Mouse (Mus musculus) v-Abl transformed pro-B cells (cell line): Measurements from ENCODE around the gene Itgb6.

Source experiments
- in situ Hi-C, 2 experiments: fragments of 400-800 bp; cut with MboI; formaldehyde crosslinking; loops; one replicate each; pipeline ENCODE4 v1.15.1; 2025; ENCODE audit not compliant: unreplicated experiment in 2 of 2

The Itgb6 gene

GRCm38 (mm10) chr2:60714971-60715502 lies 7.4 kb downstream of the Itgb6 start:
- in situ Hi-C loops: loop anchor here in 1 of 2 experiments (5.0 to 25.0 kb wide), 3 partner anchors 737 to 1947 kb away; partner anchors contain the start of gene Gca

GRCm38 (mm10) chr2:60714475-60714874 lies 8.0 kb downstream of the Itgb6 start:
- in situ Hi-C loops: loop anchor here in 1 of 2 experiments (5.0 to 25.0 kb wide), 3 partner anchors 738 to 1948 kb away; partner anchors contain the start of gene Gca

- in situ Hi-C loops: loop anchor here in 1 of 2 experiments (5.0 to 25.0 kb wide), 3 partner anchors 738 to 1948 kb away; partner anchors contain the start of gene Gca
Measured at GRCm38 (mm10) chr2:60713857-60714256, 8.6 kb downstream of the Itgb6 start.

GRCm38 (mm10) chr2:60712891-60713290 lies 9.6 kb downstream of the Itgb6 start:
- in situ Hi-C loops: loop anchor here in 1 of 2 experiments (5.0 to 25.0 kb wide), 3 partner anchors 739 to 1949 kb away; partner anchors contain the start of gene Gca

- in situ Hi-C loops: loop anchor here in 1 of 2 experiments (5.0 to 25.0 kb wide), 3 partner anchors 740 to 1950 kb away; partner anchors contain the start of gene Gca
Measured at GRCm38 (mm10) chr2:60712483-60712882, 10.0 kb downstream of the Itgb6 start.

GRCm38 (mm10) chr2:60711098-60711880 lies 11.2 kb downstream of the Itgb6 start:
- in situ Hi-C loops: loop anchor here in 1 of 2 experiments (5.0 to 25.0 kb wide), 3 partner anchors 741 to 1951 kb away; partner anchors contain the start of gene Gca

GRCm38 (mm10) chr2:60710317-60710716 lies 12.1 kb downstream of the Itgb6 start:
- in situ Hi-C loops: loop anchor here in 1 of 2 experiments (5.0 to 25.0 kb wide), 3 partner anchors 742 to 1952 kb away; partner anchors contain the start of gene Gca

GRCm38 (mm10) chr2:60708671-60709070 lies 13.8 kb downstream of the Itgb6 start:
- in situ Hi-C loops: loop anchor here in 1 of 2 experiments (25.0 kb wide), 2 partner anchors 1196 to 1954 kb away; partner anchors contain the start of gene Gca

- in situ Hi-C loops: loop anchor here in 1 of 2 experiments (25.0 kb wide), 2 partner anchors 1195 to 1955 kb away; partner anchors contain the start of gene Gca
Measured at GRCm38 (mm10) chr2:60706866-60707265, 15.6 kb downstream of the Itgb6 start.

- in situ Hi-C loops: loop anchor here in 1 of 2 experiments (25.0 kb wide), 2 partner anchors 1193 to 1957 kb away; partner anchors contain the start of gene Gca
Measured at GRCm38 (mm10) chr2:60705426-60705825, 17.0 kb downstream of the Itgb6 start.

- in situ Hi-C loops: loop anchor here in 1 of 2 experiments (25.0 kb wide), 2 partner anchors 1191 to 1959 kb away; partner anchors contain the start of gene Gca
Measured at GRCm38 (mm10) chr2:60703315-60703714, 19.1 kb downstream of the Itgb6 start.

GRCm38 (mm10) chr2:60700956-60701355 lies 21.5 kb downstream of the Itgb6 start:
- in situ Hi-C loops: loop anchor here in 1 of 2 experiments (25.0 kb wide), 2 partner anchors 1189 to 1961 kb away; partner anchors contain the start of gene Gca

- in situ Hi-C loops: loop anchor here in 1 of 2 experiments (25.0 kb wide), 2 partner anchors 1188 to 1962 kb away; partner anchors contain the start of gene Gca
Measured at GRCm38 (mm10) chr2:60700013-60700412, 22.4 kb downstream of the Itgb6 start.

- in situ Hi-C loops: no loop called here
Measured at GRCm38 (mm10) chr2:60699591-60699990, 22.9 kb downstream of the Itgb6 start.

GRCm38 (mm10) chr2:60698155-60698554 lies 24.3 kb downstream of the Itgb6 start:
- in situ Hi-C loops: no loop called here

- in situ Hi-C loops: no loop called here
Measured at GRCm38 (mm10) chr2:60697530-60697929, 24.9 kb downstream of the Itgb6 start.

GRCm38 (mm10) chr2:60696559-60696958 lies 25.9 kb downstream of the Itgb6 start:
- in situ Hi-C loops: no loop called here

GRCm38 (mm10) chr2:60695706-60696105 lies 26.7 kb downstream of the Itgb6 start:
- in situ Hi-C loops: no loop called here

GRCm38 (mm10) chr2:60694563-60694962 lies 27.9 kb downstream of the Itgb6 start:
- in situ Hi-C loops: no loop called here

- in situ Hi-C loops: no loop called here
Measured at GRCm38 (mm10) chr2:60692239-60692638, 30.2 kb downstream of the Itgb6 start.

GRCm38 (mm10) chr2:60690212-60690611 lies 32.2 kb downstream of the Itgb6 start:
- in situ Hi-C loops: no loop called here
